Mouse (Mus musculus) left cerebral cortex, postnatal 14 days (tissue): ENCODE measurements around the gene Uck2. TPM values are rescaled to one million over a fixed set of nuclear protein-coding genes. Genes with fewer than 3 reads are reported as not detected.

ENCODE experiments used
- DNase-seq, 2 experiments: peaks; one replicate each; pipeline ENCODE4 v3.0.0; 2021 to 2022; ENCODE audit warnings: low spot score in 2 of 2, mixed read lengths in 1 of 2
- intact Hi-C: fragments of 180-260 bp; cut with DNase I; formaldehyde crosslinking; loops from one replicate; pipeline ENCODE4 v1.15.1; 2025
- total RNA-seq, 2 experiments: library from RNA; stranded (reverse); gene quantifications; 2 replicates each; pipeline ENCODE4 v1.2.3; 2021

Uck2 gene
- total RNA-seq, 2 experiments from 2014 or later, result 74.1 to 81.2 TPM

GRCm38 (mm10) chr1:167266720-167267119, 18.4 kb downstream of the Uck2 start:
- intact Hi-C loops, result no loop called here
- DNase-seq, result no peak

- no peak for DNase-seq
- intact Hi-C loops, result no loop called here
These were observed 19.8 kb downstream of the Uck2 start for GRCm38 (mm10) chr1:167265366-167265765.

GRCm38 (mm10) chr1:167262489-167263041, 22.6 kb downstream of the Uck2 start:
- DNase-seq, result no peak
- intact Hi-C loops, result no loop called here

DNA sequence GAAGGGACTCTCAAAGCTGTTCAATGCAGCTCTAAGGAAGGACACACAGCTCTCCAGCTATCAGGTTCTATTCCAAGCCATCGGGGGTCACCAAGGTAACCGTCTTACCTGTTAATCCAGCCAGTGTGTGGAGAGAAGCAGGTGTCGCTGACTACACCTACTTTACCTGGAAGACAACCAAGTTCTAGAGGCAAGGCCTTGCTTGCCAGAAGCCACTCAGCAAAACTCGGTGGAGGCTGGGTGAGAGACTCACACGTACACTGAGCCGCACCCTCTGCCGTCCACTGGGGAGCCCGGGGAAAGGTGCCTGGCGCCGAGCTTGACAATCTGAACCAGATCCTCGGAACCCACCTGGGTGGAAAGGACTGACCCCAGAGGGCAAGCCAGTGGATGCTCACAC, 23.4 kb downstream of the Uck2 start:
- intact Hi-C loops, result no loop called here
- no peak for DNase-seq

DNA sequence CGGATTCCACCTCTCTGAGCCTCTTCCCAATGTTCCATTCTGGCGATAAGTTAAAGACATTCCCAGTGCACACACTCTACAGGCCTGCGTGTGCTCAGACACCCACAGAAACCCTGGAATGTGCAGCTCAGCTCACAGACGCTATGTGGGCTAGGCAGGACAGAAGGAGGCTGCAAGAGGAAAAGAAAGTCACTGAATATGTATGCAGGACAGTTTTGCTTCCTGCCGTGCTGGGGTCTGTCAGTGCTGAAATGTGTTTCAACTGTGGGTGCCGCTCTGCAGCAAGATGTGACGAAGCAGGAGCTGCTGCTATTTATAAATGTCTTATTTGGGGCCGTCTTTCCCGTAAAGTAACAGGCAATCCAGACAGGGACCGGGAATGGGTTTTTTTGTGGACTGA, 25.4 kb downstream of the Uck2 start:
- intact Hi-C loops, result no loop called here
- DNase-seq, result peak; percentile 78 to 89

- intact Hi-C loops, result no loop called here
- no peak for DNase-seq
These were observed 28.3 kb downstream of the Uck2 start for GRCm38 (mm10) chr1:167256724-167257302.

- no peak for DNase-seq
- intact Hi-C loops, result no loop called here
These were observed 31.5 kb downstream of the Uck2 start for GRCm38 (mm10) chr1:167253579-167253978.

DNA sequence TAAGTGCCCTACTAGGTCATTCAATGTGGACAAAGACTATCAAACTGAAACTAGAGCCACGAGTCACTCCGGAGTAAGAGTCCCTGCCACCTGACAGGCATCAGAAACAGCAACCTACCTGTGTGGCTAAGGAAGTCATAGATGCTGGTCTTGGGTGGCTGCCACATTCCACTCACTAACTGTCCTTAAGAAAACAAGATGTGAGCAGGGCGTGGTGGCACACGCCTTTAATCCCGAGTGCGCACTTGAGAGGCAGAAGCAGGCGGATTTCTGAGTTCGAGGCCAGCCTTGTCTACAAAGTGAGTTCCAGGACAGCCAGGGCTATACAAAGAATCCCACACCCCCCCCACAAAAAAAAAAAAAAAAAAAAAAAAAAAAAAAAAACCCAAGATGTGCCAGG, 35.2 kb downstream of the Uck2 start:
- intact Hi-C loops, result no loop called here
- no peak for DNase-seq

GRCm38 (mm10) chr1:167249252-167249651, 35.9 kb downstream of the Uck2 start:
- peak; percentile 48 to 52 for DNase-seq

DNA sequence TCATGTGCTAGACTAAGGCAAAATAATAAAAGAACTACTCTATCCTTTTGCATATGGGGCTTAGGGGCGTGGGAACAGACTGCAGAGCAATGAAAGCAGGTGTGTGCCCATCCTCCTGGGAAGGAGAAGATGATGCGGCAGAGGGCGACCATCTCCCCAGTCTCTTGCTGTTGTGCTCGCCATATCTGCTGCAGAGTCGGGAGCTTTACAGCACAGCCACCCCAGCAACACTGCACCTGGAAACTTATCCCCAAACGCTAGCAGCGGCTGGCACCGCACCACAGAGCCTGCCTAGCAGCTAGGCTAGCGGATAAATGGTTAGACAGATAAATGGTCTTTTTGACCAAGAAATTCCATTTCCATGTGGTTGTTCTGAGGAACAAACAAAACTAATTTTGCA, 37.2 kb downstream of the Uck2 start:
- intact Hi-C loops, result no loop called here
- DNase-seq, result no peak

More at GRCm38 (mm10) chr1:167249252-167249651, 35.9 kb downstream of the Uck2 start:
- intact Hi-C loops, result no loop called here

DNA sequence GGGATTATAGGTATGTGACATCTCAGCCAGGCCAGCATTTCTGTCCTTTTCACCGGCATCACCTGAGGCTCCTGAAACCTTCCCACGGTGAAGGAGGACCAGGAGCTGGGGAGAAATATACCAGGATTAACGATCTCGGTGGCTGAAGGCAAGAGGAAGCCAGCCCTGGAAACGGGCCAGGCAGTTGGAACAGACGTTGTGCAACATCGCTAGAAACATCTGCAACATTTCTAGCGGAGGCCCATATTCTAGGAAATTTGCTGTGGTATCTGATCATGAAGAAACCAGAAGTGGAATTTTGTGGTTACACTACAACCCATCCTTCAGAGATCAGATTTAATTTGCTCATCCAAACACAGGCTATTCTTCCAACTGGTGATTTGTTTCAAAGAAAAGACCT, 38.1 kb downstream of the Uck2 start:
- peak in 1 of 2 experiments; percentile 46 for DNase-seq
- intact Hi-C loops, result no loop called here

DNA sequence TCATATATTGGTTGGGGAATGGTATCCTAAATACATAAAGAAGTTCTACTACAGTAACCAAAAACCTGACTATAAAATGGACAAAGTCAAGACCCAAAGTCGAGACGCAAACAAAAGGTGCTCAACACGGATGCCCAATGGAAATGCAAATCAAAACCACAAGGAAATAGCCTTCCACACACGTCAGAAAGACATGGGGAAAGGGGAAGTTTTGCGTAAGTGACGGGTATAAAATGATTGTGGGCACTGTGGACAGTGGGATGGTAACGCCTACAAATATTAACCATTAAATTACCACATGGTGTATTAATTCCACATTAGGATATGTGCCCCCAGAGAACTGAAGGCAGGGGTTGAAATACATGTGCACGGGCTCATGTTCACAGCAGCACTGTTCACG, 38.8 kb downstream of the Uck2 start:
- DNase-seq, result no peak
- intact Hi-C loops, result no loop called here

- intact Hi-C loops, result no loop called here
These were observed 39.9 kb downstream of the Uck2 start for GRCm38 (mm10) chr1:167245180-167245641.

DNA sequence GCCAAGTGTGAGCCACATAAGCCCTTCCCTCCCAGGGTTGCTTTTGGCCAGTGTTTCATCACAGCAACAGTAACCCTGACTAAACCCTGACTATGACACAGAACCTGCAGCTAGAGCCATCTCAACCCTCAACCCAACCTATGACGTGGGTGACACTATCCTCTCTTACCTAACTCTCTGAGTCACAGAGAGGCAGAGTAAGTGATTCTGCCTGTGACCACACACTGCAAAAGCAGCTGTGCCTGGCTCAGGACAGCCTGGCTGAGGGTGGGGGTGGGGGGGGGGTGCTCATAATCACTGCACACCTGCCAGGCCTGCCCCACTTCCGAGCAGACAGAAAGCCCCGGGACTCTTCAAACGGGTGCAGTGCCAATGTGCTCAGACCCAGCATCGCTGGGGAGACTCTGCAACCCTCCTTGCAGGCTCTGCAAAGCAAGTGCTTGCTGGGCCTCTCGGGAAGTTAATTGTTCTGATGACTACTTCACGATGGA, 42.9 kb downstream of the Uck2 start:
- DNase-seq, result no peak
- intact Hi-C loops, result no loop called here

More at GRCm38 (mm10) chr1:167245180-167245641, 39.9 kb downstream of the Uck2 start:
- DNase-seq, result no peak

- intact Hi-C loops, result no loop called here
- no peak for DNase-seq
These were observed 43.6 kb downstream of the Uck2 start for GRCm38 (mm10) chr1:167241487-167241886.

- no peak for DNase-seq
- intact Hi-C loops, result no loop called here
These were observed 44.8 kb downstream of the Uck2 start for GRCm38 (mm10) chr1:167240361-167240760.

GRCm38 (mm10) chr1:167239916-167240315, 45.2 kb downstream of the Uck2 start:
- intact Hi-C loops, result no loop called here
- DNase-seq, result peak; percentile 59 to 67

GRCm38 (mm10) chr1:167237798-167238197, 47.3 kb downstream of the Uck2 start:
- intact Hi-C loops, result no loop called here
- no peak for DNase-seq

GRCm38 (mm10) chr1:167236790-167237189, 48.3 kb downstream of the Uck2 start:
- DNase-seq, result no peak
- intact Hi-C loops, result no loop called here

DNA sequence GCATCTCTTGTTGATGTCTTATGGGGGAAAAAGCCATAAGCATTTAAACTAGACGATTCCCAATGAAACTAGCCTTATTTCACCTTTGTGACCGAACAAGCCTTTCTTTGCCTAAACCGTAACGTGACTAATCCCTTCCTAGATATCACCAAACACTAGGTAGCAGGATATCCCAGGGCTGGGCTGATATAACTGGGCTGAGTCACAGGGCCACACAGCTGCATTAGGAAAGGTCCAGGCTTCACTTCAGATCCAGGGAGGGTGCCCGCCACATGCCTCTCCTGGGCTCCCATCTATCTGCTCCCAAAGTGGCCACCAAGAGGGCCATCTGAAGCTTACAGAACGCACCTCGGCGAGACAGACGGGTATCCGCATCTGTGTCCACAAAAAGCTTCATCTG, 50.8 kb downstream of the Uck2 start:
- intact Hi-C loops, result no loop called here
- DNase-seq, result no peak

DNA sequence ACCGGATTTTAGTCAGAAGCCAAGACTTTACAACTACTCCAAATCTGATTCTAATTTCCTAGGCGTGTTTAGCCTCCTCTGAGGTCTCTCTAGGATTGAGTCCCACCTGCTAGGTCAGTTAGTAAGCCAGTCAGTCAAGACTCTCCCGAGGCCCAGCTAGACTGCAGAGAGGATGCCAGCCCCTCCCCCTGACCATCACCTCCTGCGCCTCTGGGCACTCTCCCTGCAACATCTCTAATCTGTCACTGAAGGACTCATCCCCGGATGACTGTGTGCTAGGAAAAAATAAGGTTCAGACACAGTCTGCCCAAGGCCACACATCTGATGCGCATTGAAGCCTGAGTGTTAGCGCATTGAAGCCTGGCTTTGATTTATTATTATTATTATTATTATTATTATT, 52.2 kb downstream of the Uck2 start:
- intact Hi-C loops, result loop anchor here (2.0 kb wide), 1 partner anchor 52 kb away; the partner anchor contains the start of gene Uck2

More for the DNA sequence above, 52.2 kb downstream of the Uck2 start:
- no peak for DNase-seq
